In the genomic region with DNA sequence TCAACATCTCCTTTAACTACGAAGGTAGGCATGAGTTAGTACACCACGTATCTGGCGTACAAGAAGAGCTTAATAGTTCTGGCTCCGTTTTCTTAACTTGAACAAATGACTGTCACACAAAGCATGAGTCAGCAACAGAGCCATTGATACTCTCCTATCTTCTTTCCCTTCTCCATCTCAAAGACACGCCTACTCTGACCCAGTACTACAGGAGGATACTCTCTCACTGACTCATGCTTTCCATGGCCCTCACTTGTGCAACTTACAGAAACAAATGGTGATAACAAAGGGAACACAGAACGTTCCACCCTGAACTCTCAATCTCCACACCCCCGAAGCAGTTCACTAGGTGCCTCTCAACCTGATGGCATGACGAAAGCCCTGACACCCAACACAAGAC, we compare ENCODE assay signal across 10 mouse cellular contexts. TPM values are rescaled to one million over a fixed set of nuclear protein-coding genes. Genes with fewer than 3 reads are reported as not detected.
DNase-seq lines count a peak whose midpoint lies in the region; ATAC-seq lines count a peak whose summit lies in the region.
"Had no signal": no experiment of that assay in that cellular context is flagged by ENCODE, and none has a peak within 500 bp of the region (broad histone marks: within the 10 kb centered on the region; RNA-seq: fewer than 3 reads in every experiment).

No protein-coding gene starts in this region.

- ATAC-seq in heart, embryonic 11.5 days (replicated peaks; ENCODE audit: insufficient number of reproducible peaks, low FRiP score, low TSS enrichment), result peak; percentile 93

- H3K27ac ChIP-seq in heart, embryonic 11.5 days (ENCODE audit: low read depth, low read length), result peak overlapping the region; percentile 75; the same call in 1 of the 2 replicates
- peak overlapping the region; percentile 95 for H3K27ac ChIP-seq in macrophage
- no peak overlapping the region for H3K27ac ChIP-seq in midbrain, embryonic 10.5 days (replicated peaks)
- H3K27ac ChIP-seq: embryonic facial prominence, embryonic 13.5 days; left cerebral cortex, adult 2 months had no signal

- no peak overlapping the region for H3K4me2 ChIP-seq in heart, embryonic 11.5 days
- H3K4me2 ChIP-seq: embryonic facial prominence, embryonic 13.5 days had no signal

- H3K79me2 ChIP-seq in macrophage (ENCODE audit: inconsistent target), result no peaks in the 10 kb centered on the region; the same call in 1 of the 2 replicates

- H3K27me3 ChIP-seq in heart, embryonic 11.5 days (ENCODE audit: control insufficient read depth, insufficient read depth, low read length), result no peaks in the 10 kb centered on the region
- H3K27me3 ChIP-seq in midbrain, embryonic 10.5 days (ENCODE audit: low read depth, poor library complexity, severe bottlenecking), result no peaks in the 10 kb centered on the region
- H3K27me3 ChIP-seq: embryonic facial prominence, embryonic 13.5 days had no signal

- H3K9me3 ChIP-seq in heart, embryonic 11.5 days (replicated peaks; ENCODE audit: control insufficient read depth, low read length), result no peaks in the 10 kb centered on the region
- H3K9me3 ChIP-seq in midbrain, embryonic 10.5 days (replicated peaks), result no peaks in the 10 kb centered on the region
- H3K9me3 ChIP-seq: embryonic facial prominence, embryonic 13.5 days had no signal

- whole genome bisulfite sequencing in heart, embryonic 11.5 days (ENCODE audit: insufficient replicate concordance), result 59% methylated on average over 8 of the region's 8 CpGs
- 50% methylated on average over 8 of the region's 8 CpGs for whole genome bisulfite sequencing in macrophage (ENCODE audit: missing documents)
- WGBS in midbrain, embryonic 10.5 days, result 90% methylated on average over 8 of the region's 8 CpGs

- H3K4me3 ChIP-seq in heart, embryonic 11.5 days (ENCODE audit: low read depth, low read length), result no peak overlapping the region
- H3K4me3 ChIP-seq in macrophage (ENCODE audit: inconsistent target), result no peak overlapping the region
- H3K4me3 ChIP-seq in midbrain, embryonic 10.5 days, result no peak overlapping the region
- H3K4me3 ChIP-seq: embryonic facial prominence, embryonic 13.5 days; left cerebral cortex, adult 2 months had no signal

- H3K9ac ChIP-seq in heart, embryonic 11.5 days (ENCODE audit: low read depth, low read length), result no peak overlapping the region
- H3K9ac ChIP-seq: embryonic facial prominence, embryonic 13.5 days had no signal

- no peaks in the 10 kb centered on the region for H3K4me1 ChIP-seq in heart, embryonic 11.5 days (ENCODE audit: control insufficient read depth, insufficient read depth, low read length)
- H3K4me1 ChIP-seq in midbrain, embryonic 10.5 days, result 0 out of 2 replicates have a peak, but pooled peaks cover 3% of the 10 kb centered on the region
- H3K4me1 ChIP-seq: embryonic facial prominence, embryonic 13.5 days had no signal

- DNase-seq in 416B (ENCODE audit: low read depth) (peak; percentile 81), MEL-GATA-1-ER (ENCODE audit: extremely low read depth, low read depth) (peak; percentile 62)
- DNase-seq in left cerebral cortex, adult 18-20 months (ENCODE audit: low spot score in 2 of 2), result no peak
- no peak for DNase-seq in layer of hippocampus, postnatal 36 days
- DNase-seq in layer of hippocampus, postnatal 25 days (ENCODE audit: extremely low spot score in 1 of 2, low spot score in 1 of 2), result no peak
- no peak for DNase-seq in midbrain, embryonic 10.5 days (ENCODE audit: low spot score)

- no peaks in the 10 kb centered on the region for H3K36me3 ChIP-seq in heart, embryonic 11.5 days (ENCODE audit: control insufficient read depth, insufficient read depth, low read length)
- H3K36me3 ChIP-seq in macrophage (ENCODE audit: inconsistent target), result no peaks in the 10 kb centered on the region
- no peaks in the 10 kb centered on the region for H3K36me3 ChIP-seq in midbrain, embryonic 10.5 days
- H3K36me3 ChIP-seq: embryonic facial prominence, embryonic 13.5 days had no signal

RNA-seq across cellular contexts. Expression of gene Atp2b1, which starts 34.1 kb away (rescaled TPM):
- 94.3 and 104 TPM in 2 replicates for polyA plus RNA-seq in heart, embryonic 11.5 days (2014; fragmentation: Nextera tagmentation; extraction: Ambion mirVana)
- 1,000 to 10,000 TPM in 3 of 26 experiments, 100 to 1,000 TPM in 23; 379 to 1,083 (median 632) TPM for total RNA-seq in macrophage (2018; cell fraction: chromatin; rRNA removed)
- 100 to 1,000 TPM in 22 of 26 experiments, 10 to 100 TPM in 4; 93.4 to 277 (median 163) TPM for total RNA-seq in macrophage (2018; cell fraction: cytosol; rRNA removed)
- 100 to 1,000 TPM; 320 to 861 (median 504) TPM for total RNA-seq in macrophage (2018; cell fraction: nucleus; rRNA removed)
- 95.0 to 177 TPM (median 143 TPM) in 3 replicates for polyA plus RNA-seq in macrophage (2018)
- total RNA-seq in left cerebral cortex, adult 18-20 months (2021), result 100 to 1,000 TPM; 656 to 703 TPM
- 1,000 to 10,000 TPM; 1,023 to 1,033 TPM for total RNA-seq in layer of hippocampus, postnatal 36 days (2021)
- total RNA-seq in layer of hippocampus, postnatal 25 days (2021), result 1,000 to 10,000 TPM in 1 of 2 experiments, 100 to 1,000 TPM in 1; 951 to 1,124 TPM
- 80.8 and 83.9 TPM in 2 replicates for polyA plus RNA-seq in midbrain, embryonic 10.5 days (2016; fragmentation: Nextera tagmentation; extraction: Ambion mirVana)

Comparison
In these comparisons a context has a peak if more than half of its experiments do, and no peak if none do; other contexts are left out.
1. DNase-seq: peak in 416B (single experiment) and MEL-GATA-1-ER (single experiment); none in left cerebral cortex, adult 18-20 months (0 of 2), layer of hippocampus, postnatal 36 days (0 of 2), layer of hippocampus, postnatal 25 days (0 of 2) and midbrain, embryonic 10.5 days (single experiment).